Mouse (Mus musculus): ENCODE results near the gene Wdr62.

The Wdr62 gene

DNA sequence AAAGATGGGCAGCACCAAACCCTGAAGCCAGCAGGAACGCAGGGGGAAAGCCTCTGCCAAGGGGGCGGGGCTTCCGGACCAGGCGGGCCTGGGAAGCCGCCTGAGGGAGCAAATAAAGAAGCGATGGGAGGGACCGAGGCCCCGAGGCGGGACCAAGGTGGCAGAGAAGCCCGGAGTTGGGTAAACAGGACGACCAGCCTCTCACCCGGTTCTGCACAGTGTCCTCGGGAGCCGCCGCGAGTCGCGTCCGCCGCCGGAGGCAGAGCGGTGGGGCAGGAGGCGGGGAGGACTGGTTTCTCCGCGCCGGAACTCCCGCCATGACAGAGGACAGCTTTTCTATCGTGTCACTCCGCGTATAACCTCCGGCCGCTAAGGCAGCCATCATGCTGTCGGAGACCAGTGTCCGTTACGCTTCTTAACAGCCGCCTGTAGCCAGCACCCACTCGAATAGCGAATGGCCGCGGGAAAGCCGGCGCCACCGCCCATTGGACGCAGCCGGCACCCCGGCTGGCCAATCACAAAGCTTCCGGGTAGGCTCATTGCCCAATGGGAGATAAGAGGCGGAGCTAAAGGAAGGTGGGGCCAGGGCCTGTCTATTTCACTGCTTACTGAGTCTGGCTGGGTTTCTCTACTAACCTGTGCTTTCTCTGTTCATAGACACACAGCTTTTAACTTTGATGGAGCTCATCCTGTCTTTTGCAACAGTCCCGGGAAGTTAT, at the start of gene Wdr62, which contains the start of gene Thap8:
Gene Wdr62, minus strand, starts transcription at position 469 of the 719 bp plus-strand sequence.
Gene Thap8, plus strand, starts transcription at position 144 of the 719 bp plus-strand sequence.
- peak; percentile 98 for DNase-seq (ENCODE audit: low read depth)

DNA sequence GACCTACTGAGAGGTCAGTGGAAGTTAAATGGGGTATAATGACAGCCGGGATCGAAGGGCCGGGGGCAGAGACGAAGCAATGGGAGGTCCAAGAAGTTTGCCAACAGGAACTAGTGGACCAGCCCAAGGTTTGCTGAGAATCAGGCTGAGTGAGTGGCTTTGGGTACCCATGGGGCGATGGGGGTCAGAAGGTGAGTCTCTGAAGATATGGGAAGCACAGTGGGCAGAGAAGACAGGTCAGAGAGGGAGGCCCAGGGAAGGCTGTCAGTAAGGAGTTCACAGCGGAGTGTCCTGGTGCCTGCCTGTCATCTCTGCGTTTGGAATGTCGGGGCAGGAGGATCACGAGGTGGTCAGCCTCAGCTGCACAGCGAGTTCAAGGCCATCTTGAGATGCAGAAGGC, 48.2 kb upstream of the Wdr62 start:
- no peak for DNase-seq (ENCODE audit: low read depth)

DNA sequence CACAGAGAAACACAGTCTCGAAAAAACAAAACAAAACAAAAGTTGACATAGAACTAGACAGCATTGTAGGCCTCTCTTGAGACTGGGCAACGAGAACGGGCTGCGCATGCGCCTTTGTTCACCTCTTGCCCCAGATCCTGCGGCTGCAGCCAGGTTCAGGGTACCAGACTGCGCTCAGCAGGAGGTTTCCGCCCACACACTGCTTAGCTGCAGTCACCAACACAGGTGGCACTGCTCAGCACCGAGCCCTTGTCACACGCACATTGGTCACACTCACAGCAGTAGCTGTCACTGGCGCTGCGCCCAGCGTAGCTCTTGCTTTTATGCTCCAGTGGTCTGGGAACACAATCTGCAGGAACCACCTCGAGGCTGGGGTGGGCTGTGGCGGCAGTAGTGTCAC, 46.9 kb upstream of the Wdr62 start:
- DNase-seq (ENCODE audit: low read depth), result no peak

DNA sequence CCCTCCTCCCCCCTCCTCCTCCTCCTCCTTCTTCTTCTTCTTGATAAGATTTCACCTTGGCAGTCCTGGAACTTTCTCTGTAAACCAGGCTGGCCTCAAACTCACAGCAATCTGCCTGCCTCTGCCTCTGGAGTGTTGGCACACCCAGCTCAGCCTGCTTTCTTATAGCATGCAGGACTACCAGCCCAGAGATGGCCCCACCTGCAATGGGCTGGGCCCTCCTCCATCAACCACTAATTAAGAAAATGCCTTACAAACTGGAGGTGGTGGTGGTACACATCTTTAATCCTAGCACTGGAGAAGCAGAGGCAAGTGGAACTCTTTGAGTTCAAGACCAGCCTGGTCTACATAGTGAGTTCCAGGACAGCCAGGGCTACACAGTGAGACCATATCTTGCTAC, 46.2 kb upstream of the Wdr62 start:
- DNase-seq (ENCODE audit: low read depth), result no peak

DNA sequence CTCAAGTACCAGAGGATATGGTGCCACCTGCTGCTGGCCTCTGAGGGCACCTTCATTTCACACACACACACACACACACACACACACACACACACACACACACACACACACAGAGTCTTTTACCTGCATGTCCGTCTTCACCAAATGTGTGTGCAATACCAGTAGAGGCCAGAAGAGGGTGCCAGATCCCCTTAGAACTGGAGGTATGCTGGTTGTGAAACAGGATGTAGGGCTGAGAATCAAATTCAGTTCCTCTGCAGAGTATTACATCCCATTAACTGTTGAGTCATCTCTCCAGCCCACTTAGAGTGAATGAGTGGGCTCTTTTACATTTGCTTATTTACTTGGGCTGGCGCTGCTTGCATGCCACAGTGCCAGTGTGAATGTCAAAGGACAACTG, 45.1 kb upstream of the Wdr62 start:
- peak; percentile 70 for DNase-seq (ENCODE audit: low read depth)

DNA sequence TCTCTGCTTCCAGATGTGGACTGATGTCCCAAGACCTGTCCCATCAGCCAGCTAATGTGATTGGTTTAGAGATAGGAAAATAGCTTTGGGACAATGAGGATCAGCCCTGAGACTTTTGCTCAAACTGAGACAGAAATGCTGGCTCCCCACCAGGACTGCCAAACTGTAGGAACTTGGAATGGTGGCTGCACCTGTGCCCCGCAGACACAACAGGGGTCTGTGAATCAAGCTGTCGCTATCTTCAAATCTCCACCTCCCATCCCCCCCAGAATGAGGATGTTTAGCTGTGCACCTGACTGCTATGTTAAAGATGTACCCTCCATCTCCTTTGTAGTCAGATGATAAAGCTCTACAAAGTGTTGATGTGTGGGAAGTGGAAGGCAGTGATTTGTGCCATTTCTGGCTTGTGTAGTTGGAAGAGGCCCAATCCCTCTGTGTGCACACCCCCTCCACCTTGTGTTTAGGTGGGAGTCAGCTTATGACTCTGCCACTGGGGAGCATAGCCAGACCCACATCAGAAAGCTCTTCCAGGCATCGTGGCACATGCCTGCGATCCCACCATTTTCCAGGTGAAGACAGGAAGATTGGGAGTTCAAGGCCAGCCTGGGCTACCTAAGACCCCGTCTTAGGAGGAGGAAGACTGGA, 44.2 kb upstream of the Wdr62 start:
- DNase-seq (ENCODE audit: low read depth), result no peak

DNA sequence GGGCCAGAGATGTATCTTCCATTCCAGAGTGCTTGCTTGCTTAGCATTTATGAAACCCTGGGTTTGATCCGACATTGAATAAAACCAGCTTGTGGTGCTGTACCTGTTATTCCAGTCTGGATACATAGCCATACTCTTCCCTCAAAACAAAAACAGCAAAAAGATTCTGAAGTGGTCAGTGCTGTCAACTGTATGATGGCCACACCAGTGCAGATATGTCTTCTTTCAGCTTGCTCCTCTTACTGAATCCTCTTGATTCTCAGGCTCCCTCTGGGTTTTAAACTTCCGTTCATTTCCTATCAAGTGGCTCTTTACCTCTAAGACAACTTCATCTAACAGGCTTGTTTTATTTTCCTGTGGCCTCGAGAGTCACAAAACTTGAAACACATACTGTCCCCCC, 43.6 kb upstream of the Wdr62 start, which contains the start of gene Sdhaf1:
Gene Sdhaf1, minus strand, starts transcription at position 101 of the 400 bp plus-strand sequence.
- no peak for DNase-seq (ENCODE audit: low read depth)

DNA sequence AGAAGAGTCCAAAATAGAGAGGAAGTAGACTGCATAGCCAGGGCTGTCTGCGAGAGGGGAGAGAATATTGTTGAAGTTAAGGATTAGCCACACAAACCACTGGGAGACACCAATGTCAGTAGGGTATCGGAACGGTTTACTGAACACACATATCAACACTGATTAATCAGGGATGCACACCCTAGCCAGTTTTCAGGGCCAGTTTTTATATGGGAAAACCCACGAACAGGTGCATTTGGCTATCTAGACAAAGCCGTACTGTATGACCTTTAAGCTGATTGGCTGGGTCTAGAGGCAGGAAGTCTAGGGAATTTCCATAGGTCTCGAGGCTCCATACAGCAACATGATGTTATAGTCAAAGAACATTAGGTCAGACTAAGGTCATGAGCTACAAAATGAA, 42.6 kb upstream of the Wdr62 start:
- no peak for DNase-seq (ENCODE audit: low read depth)

DNA sequence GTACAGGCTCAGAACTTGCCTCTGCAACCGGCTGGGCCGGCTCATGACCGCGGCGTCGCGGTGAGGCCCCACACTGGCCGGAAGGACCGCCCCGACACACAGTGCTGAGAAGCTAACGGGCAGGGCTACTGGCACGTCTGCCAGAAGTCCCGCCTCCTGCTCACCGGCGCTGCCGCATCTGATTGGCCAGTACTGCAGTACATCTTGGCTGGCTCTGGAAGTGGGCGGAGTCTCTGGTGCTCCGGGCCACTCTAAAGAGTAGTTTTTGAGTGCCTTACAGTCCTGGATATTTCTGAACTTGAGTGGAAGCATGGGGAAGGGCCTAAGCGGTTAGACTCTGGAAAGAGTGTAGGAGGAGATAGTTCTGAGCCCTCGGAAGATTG, 42.1 kb upstream of the Wdr62 start:
- DNase-seq (ENCODE audit: low read depth), result peak; percentile 98

DNA sequence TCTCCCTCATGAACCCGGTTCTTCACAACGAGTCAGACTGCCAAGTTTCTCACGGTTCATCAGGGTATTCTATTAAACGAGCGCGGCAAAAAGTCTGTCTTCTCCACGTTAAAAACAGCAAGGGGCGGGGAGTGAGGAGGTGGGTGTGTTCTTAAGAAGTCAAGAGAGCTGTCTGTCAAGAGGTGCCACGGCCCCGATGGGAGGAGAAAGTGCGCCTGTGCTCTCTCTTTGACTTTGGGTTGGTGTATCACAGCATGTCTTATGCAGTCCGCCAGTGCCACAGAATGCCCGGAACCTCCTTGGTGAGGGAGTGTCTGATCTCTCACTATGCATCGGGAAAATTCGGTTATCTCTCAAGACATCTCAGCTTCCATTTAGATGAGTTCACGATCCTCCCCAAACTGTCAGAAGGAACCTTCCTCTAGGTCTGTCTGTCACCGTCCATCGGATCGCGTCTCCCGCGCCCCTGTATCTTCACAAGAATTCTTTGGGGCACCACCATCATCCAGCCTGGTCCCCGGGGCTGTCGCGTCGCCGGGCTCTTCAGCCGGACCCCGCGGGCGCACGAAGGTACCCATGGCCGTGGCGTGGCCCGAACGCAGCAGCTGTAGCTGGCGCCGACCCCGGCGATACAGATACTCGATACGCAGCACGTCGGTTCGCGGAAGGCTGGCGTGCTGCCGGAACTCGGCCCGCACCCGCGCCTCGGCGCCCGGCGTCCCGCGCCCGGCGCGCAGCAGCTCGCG, 41.5 kb upstream of the Wdr62 start, which contains the start of gene E130208F15Rik:
Gene E130208F15Rik, plus strand, starts transcription at position 202 of the 746 bp plus-strand sequence.
- peak; percentile 87 for DNase-seq (ENCODE audit: low read depth)

DNA sequence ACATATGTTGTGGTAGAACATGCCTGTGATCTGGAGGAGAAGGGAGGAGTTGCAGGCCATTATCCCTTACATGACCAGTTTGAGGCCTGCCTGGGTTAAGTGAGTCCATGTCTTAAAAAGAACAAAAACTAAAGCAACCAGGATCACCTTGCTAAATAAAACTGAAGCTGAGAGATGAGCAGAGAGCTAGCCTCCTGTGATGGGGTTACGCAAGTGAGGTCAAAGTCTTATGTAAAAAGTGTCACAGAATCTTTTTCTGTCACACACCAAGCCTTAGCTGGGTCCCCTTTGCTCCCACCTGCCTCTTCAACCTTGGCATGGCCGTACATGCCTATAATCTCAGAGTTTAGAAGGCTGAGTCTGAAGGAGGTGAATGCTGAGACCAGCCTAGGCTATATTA, 40.7 kb upstream of the Wdr62 start:
- no peak for DNase-seq (ENCODE audit: low read depth)

DNA sequence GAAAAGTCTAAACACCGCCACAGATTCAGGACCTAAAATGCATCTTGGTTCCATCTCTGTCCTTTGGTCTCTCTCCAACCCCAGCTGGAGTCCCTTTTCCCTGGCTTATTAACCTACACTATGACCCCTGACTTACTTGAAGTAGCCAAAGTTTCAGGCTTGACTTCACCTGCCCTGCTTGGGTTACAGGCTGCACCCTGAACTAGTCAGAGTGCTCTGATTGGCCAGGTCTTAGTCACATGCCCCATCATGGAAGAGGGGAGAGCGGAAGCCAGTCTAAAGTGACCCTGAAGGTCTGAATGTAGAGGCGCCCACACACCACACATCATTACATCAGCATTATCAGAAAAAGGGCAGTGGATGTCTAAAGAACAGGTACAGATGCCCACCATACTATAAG, 37.9 kb upstream of the Wdr62 start:
- DNase-seq (ENCODE audit: low read depth), result no peak

DNA sequence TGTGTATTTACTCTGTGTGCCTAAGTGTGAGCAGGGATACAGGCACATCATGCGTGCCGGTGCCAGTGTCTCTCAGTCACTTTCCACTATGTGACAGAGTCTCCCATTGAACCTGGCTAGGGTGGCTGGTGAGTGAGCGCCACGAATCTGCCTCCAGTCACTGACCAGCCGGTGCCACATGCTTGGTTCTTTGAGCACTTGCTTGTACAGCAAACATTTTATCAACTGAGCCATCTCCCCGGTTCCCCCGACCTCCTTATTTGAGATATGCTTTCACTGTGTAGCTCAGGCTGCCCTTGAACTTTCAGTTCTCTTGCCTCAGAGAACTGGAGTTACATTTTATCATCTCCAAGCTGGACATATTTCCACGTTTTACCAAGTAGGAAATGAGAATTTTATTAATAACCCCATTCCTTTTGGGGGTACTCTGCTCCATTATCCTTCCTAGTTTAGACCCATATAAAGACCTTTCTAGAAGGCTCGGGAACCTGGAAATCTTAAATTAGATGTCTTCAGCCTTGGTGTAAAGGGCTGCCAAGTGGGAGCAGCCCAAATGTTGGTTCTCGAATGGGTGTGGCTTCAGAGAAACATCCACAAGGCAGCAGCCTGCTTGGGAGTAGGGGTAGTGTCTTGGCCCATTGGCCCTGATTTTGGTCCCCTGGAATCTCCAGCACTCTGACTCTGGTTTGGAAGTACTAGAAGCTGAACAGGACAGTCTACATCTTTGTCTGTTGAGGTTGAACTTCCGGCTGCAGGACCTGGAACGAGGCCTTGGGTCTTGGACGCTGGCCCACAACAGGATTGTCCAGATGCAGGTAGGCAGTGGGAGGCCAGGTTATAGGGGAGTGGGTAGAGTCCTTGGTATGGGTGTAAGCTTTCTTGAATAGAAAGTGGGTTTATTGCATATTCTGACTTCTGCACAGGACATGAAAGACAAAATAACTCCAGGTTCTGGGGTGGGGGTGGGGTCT, 35.6 kb upstream of the Wdr62 start:
- DNase-seq (ENCODE audit: low read depth), result no peak

DNA sequence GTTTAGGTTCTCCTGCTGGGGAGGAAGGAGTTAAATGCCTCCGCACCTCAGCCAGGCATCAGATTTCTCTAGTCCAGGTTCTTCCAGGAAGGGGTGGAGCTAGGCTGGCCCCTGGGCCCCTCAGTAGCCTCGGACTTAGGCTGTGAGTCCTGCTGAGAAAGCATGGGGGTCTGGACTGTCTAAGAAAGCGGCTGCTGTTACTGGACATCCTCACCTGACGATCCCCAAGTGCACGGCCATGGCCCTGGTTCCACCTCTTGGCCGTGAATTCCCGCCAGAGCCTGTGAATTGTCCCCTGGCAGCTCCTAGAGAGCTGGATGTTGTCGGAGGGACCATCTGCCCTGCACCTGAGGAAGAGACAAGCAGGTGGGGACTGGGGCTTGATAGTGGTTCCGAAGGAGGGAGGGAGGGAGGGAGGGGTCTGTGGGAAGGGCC, 34.5 kb upstream of the Wdr62 start, which contains the start of gene Syne4:
Gene Syne4, plus strand, starts transcription at position 87 of the 435 bp plus-strand sequence.
- no peak for DNase-seq (ENCODE audit: low read depth)

DNA sequence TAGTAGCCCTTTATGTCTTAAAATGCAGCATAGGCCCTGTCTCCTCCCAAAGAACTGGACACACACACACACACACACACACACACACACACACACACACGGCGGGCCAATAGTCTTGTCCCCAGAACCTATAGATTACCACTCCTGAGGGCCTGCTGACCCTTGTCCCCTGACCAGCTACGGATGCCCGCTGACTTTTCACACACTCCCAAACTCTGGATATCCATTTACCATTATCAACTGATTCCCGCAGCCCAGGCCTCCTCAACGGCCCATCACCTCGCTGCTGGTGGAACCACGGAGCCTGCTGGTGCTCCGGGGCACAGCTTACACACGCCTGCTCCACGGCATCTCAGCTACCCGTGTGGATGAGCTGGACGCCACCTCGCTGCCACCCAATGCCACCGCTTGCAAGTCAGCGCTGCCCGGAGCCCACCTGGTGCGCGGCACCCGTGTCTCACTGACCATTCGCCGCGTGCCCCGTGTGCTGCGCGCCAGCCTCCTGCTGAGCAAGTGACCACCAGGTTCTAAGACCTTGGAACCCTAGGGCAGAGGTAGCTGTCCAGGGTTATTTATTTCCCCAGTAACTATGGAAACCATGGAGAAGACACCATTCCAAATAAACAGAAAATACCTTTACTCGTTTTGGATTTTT, 33.6 kb upstream of the Wdr62 start:
- no peak for DNase-seq (ENCODE audit: low read depth)

DNA sequence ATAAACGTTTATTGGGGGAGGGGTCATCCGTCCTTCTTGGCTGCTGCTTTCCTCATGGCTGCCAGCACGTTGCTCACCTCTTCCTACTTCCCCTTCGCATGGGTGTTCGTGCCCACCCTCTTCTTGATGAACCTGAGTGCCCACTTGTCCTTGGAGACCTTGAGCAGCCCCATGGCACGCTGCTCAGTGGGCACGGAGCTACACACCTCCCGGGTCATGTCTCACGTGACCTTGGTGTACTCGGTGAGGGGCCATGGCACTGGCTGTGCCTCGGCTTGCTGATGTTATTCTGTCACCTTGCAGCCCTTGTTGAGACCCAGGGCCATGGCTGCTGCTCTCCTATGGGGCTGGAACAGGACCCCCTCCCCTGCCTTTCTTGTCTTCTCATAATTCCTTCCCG, 29.9 kb upstream of the Wdr62 start:
- no peak for DNase-seq (ENCODE audit: low read depth)

DNA sequence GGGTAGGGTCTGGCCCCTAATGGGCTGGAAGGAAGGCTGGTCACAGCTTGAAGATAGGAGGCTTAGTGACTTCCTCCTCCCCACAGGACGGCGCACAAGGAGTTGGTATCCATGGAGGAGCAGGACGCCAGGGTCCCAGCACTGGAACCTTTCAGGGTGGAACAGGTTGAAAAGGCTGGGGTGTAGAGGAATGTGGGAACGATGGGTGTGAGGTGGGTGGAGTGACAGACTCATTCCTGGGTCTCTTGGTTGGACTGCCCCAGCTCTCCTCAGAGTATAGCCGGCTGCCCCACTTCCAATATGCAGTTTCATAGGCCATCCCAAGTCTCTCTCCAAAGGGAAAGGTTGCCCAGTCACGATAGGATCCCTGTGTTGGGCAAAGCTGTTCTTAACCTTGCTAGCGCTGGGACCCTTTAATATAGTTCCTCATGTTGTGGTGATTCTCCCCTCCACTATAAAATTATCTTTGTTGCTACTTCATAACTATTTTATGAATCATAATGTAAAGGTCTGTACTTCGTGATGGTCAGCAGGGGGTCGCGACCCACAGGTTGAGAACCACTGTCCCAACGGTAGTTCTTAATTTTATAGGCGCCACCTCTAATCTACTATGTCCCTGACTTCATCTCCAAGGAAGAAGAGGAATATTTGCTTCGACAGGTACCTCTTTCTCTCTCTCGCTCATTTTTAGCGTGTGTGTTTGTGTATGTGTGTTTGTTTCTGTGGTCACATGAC, 29.3 kb upstream of the Wdr62 start:
- no peak for DNase-seq (ENCODE audit: low read depth)

DNA sequence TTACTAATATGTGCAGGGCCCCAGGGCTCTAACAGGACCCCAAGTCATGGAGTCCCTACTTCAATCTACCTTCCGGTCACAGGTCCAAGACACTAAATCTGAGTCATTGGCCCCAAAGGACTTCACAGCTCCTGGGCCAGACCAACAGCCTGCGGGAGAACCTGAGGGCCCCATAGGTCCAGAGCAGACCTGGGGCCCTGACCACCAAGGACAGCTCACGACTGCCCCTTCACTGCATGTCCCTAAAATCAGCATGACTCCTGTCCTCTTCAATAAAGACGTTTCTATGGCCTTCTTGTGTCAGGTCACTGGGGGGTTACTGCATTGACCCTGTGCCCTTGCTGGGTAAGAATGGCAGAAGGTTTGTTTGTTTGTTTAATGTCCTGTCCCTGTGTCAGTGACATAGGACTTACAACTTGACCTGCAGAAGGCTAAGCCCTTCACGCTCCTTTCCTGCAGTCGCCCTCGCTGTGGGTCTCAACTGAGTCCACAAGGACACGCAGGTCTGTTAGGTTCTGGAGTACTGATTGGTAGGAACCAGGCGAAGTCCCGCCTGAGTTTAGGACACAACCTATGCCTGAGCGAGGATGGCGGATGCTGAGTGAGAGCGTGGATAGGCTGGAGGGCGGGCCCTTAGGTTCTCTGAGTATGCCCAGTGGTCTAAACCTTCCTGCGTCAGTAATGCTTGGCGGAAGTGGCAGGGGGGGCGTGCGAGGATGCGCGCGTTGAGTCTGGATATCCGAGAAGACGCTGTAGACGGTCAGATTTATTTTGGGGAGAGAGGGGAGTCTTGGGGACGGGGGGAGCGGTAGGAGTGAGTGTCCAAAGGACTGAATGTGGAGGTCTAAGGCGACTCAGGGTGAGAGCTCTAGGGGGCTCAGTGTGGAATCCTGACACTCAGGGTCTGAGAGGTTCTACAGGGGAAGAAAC, 28.1 kb upstream of the Wdr62 start, which contains the start of gene Alkbh6:
Gene Alkbh6, plus strand, starts transcription at position 642 of the 930 bp plus-strand sequence.
- DNase-seq (ENCODE audit: low read depth), result peak; percentile 97

Measured in NIH3T3 (cell line).